Mouse (Mus musculus) heart, adult 2 months (tissue): ENCODE measurements at regions not wholly inside any gene's neighbourhood (a gene's known extent, or its start where the extent isn't known, plus 50 kb on each side); places are given as distances from the start of the nearest gene placed in this dataset.

Experiments used
- EP300 ChIP-seq: fragments of 200-500 bp; IDR thresholded peaks from 2 replicates; pipeline ENCODE4 v1.6.1; 2011; ENCODE audit warnings: low read depth, low read length, control low read depth; ENCODE audit not compliant: insufficient read depth
- POLR2A ChIP-seq: fragments of 200-500 bp; IDR thresholded peaks from 2 replicates; pipeline ENCODE4 v1.6.1; 2011; ENCODE audit warnings: mild to moderate bottlenecking, low read depth, low read length, control low read depth; ENCODE audit not compliant: insufficient read depth

DNA sequence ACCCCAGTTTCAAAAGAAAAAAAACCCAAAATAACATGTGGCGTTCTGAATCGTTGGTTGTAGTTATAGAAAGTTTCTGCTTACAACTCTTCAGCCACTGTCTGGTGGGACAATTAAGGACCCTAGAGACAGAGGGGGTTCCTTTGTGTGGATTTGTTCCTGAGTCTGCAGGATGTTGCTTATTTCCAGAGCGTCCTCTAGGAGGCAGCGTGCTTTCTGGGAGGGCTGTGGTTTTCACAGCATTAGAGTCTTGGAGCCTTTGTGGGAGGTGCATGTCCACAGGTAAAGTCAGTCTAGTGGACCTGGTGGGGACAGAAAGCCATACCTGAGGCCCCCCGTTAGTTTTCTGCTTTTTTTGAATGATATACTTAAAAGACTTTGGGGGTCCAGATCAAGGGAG, 165.8 kb upstream of the Eef2kmt start:
- TF ChIP-seq POLR2A: no peak
- TF ChIP-seq EP300: no peak
